Mouse (Mus musculus) kidney, adult 2 months (tissue): Measurements from ENCODE around the gene Ndel1. TPM values are rescaled to one million over a fixed set of nuclear protein-coding genes. Genes with fewer than 3 reads are reported as not detected.
A peak's percentile ranks its signal among the peaks of the same experiment; 100 is the strongest.

Experiments
- DNase-seq: peaks from one replicate; pipeline ENCODE4 v3.0.0; 2021
- H3K27ac ChIP-seq: fragments of 200-500 bp; 2 replicates; pipeline ENCODE4 v1.5.1; 2012; ENCODE audit warnings: low read depth, low read length, control low read depth, inconsistent platforms; ENCODE audit not compliant: insufficient read depth
- H3K27me3 ChIP-seq: fragments of 200-500 bp; replicated peaks from 2 replicates; pipeline ENCODE4 v1.6.1; 2012; ENCODE audit warnings: mild to moderate bottlenecking, moderate library complexity, low read length, inconsistent platforms; ENCODE audit not compliant: control insufficient read depth, insufficient read depth
- H3K36me3 ChIP-seq: fragments of 200-500 bp; 2 replicates; pipeline ENCODE4 v1.6.1; 2012; ENCODE audit warnings: mild to moderate bottlenecking, moderate library complexity, low read length, inconsistent platforms; ENCODE audit not compliant: control insufficient read depth, insufficient read depth
- H3K4me1 ChIP-seq: fragments of 200-500 bp; 2 replicates; pipeline ENCODE4 v1.6.1; 2011; ENCODE audit warnings: low read length; ENCODE audit not compliant: control insufficient read depth, insufficient read depth
- H3K4me3 ChIP-seq: fragments of 200-500 bp; 2 replicates; pipeline ENCODE4 v1.5.1; 2011; ENCODE audit warnings: mild to moderate bottlenecking, low read depth, low read length, control low read depth; ENCODE audit not compliant: insufficient read depth
- CTCF ChIP-seq: fragments of 200-500 bp; conservative IDR thresholded peaks from 2 replicates; pipeline ENCODE4 v1.5.1; 2011; ENCODE audit warnings: low read depth, mild to moderate bottlenecking, control low read depth, low read length, moderate library complexity, mixed read lengths; ENCODE audit not compliant: insufficient read depth, insufficient read length
- POLR2A ChIP-seq: fragments of 200-500 bp; IDR thresholded peaks from one replicate; pipeline ENCODE4 v1.6.1; 2011; ENCODE audit warnings: low read depth, low read length, control low read depth
- WGBS: fragments of 180-500 bp; shearing (Covaris S2); methylation state at CpG from one replicate; pipeline ENCODE4 v1.1.7; 2018; 5-methylcytosine and 5-hydroxymethylcytosine counted together
- polyA plus RNA-seq: library from polyadenylated mRNA; depleted of rRNA; stranded (reverse); fragments of >200 nt; gene quantifications from 2 replicates; pipeline ENCODE4 v1.2.3, GENCODE M21; 2012

Gene Ndel1
- polyA plus RNA-seq, 1 experiment, result 88.9 TPM

DNA sequence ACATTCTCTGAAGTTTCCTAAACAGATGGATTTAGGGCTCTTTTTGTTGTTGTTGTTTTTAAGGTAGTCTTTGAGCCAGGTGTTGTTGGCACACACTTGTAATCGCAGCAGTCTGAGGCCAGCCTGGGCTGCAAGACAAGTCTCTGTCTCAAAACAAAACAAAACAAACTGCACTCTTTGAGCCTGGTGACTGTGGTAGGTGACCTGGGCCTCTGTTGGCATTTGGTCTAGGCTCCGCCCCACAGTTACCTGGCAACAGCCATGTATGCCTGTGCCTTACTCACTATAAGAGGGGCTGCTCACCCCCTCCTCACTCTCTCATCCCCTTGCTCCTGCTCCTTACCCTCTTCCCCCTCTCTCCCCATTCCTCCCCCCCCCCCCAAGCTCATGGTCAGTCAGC lies 9.4 kb downstream of the Ndel1 start:
- no peaks in the 10 kb centered on the region for H3K36me3 ChIP-seq
- no peak for TF ChIP-seq CTCF
- no peak for TF ChIP-seq POLR2A
- H3K4me3 ChIP-seq, result no peak overlapping the region
- no peaks in the 10 kb centered on the region for H3K27me3 ChIP-seq
- no peak overlapping the region for H3K27ac ChIP-seq
- 60% methylated on average over 2 of the region's 2 CpGs for WGBS
- H3K4me1 ChIP-seq, result peaks cover 21% of the 10 kb centered on the region
- DNase-seq, result peak; percentile 57

DNA sequence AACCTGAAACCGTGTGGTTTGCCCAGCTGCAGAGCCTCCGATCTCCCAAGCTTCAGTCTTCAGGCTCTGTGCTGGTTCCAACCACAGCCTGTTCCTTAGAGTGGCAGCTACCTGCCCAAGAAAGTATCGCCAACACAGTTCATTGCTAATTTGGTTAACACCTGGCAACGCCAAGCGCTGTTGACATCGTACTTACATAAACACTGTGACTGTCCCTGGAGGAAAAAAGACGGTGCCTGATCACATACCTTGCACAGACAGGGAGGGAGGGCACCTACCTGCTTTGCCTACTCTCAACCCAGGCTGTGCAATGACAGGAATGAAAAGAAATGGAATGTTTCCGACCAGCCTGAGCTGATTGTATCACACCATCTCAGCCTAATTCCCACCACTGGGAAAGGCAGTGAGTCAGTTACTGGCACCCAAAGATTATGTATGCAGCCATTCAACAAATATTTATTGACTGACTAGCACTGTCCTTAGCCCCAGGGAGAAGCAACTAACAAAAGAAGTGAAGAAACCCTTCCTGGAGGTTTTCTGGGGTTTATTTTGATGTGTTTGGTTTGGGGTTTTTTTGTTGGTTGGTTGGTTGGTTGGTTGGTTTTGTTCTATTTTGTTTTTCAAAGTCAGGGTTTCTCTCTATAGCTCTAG lies 11.6 kb downstream of the Ndel1 start:
- H3K4me3 ChIP-seq, result no peak overlapping the region
- H3K4me1 ChIP-seq, result peaks cover 12% of the 10 kb centered on the region; the same call in 1 of the 2 replicates
- H3K27ac ChIP-seq, result no peak overlapping the region
- no peak for DNase-seq
- no peaks in the 10 kb centered on the region for H3K36me3 ChIP-seq
- WGBS, result 69% methylated on average over 8 of the region's 8 CpGs
- H3K27me3 ChIP-seq, result no peaks in the 10 kb centered on the region
- no peak for TF ChIP-seq POLR2A
- TF ChIP-seq CTCF, result no peak

DNA sequence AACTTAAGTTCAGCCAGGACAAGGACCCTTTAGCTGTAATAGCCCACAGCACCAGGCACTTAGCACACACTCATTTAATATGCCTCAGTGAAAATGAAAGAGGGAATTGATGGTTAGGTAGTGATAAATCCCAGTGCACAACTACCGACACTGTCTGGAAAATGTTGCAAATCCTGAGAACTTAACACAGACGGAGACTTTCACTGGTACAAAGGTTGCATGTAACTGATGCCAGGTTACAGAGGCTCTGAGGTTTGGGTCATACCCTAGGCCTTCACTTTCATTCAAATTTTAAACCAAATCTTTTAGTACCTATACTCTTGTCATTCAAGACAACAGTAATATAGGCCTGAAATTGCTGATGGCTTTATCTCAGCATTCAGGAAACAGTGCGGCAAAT lies 14.3 kb downstream of the Ndel1 start:
- H3K27ac ChIP-seq, result peak overlapping the region; percentile 67; the same call in 1 of the 2 replicates
- DNase-seq, result peak; percentile 76
- WGBS, result 71% methylated on average over 3 of the region's 3 CpGs
- H3K36me3 ChIP-seq, result no peaks in the 10 kb centered on the region
- H3K4me3 ChIP-seq, result no peak overlapping the region
- peaks cover 18% of the 10 kb centered on the region for H3K4me1 ChIP-seq
- H3K27me3 ChIP-seq, result no peaks in the 10 kb centered on the region
- TF ChIP-seq CTCF, result no peak

DNA sequence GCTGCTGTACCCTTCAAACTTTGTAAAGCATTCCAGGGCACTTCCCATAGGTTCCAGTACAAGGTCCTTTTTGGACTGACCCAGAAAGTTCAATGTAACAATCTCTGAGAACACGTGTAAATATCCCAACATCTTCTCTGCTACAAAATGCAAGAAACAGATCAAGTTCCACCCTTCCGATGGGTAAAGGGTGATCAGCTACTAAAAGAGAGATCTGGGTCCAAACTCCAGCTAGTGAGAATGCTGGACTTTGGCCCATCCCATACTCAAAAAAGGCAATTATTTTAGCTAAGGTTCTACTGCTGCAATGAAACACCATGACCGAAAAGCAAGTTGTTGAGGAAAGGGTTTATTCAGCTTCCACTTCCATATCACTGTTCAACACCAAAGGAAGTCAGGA lies 17.0 kb downstream of the Ndel1 start:
- Histone ChIP-seq H3K27me3 (no peaks in the 10 kb centered on the region), H3K36me3 (no peaks in the 10 kb centered on the region; the same call in 1 of the 2 replicates), H3K4me1 (peaks cover 21% of the 10 kb centered on the region), H3K27ac (peak overlapping the region; percentile 88), H3K4me3 (no peak overlapping the region)
- TF ChIP-seq CTCF, result no peak
- TF ChIP-seq POLR2A, result no peak
- DNase-seq, result peak; percentile 72
- WGBS, result 58% methylated on average over 3 of the region's 3 CpGs

DNA sequence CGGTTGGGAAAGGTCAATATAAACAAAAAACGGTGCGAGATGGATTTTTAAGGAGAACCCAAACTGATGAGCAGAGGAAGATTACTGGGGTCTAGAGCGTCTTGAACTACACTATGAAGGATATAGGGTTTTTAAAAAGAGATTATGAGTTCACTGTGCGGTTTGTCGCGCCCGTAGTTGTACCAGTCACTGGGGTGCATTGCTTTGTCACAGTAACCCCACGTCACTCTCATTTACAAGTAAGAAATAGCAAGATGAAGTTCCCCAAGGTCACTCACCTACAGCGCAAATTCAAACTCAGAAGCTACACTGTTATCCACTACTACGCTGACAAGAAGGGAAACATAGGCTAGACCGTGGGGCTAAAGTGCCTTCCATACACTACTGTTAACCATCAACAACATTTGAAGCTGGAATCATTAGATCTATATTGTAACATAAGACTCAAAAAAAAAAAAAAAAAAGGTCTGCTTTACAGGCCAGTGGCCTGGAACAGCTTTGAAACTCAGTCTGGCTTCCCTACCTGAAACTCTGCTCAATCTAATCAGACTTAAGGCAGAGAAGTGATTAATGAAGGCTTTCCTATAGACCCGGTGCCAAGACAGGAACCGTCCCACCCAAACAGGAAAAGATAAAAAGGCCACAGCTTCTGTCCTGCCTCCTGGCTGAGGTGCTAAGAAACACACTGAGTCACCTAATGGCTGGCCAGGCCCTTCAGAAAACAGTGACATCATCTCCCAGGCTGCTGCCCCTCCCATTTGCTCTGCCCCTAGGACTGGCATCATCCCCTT lies 17.9 kb downstream of the Ndel1 start:
- Histone ChIP-seq H3K4me1 (peaks cover 28% of the 10 kb centered on the region), H3K27me3 (no peaks in the 10 kb centered on the region), H3K4me3 (peak overlapping the region; percentile 52), H3K36me3 (no peaks in the 10 kb centered on the region; the same call in 1 of the 2 replicates), H3K27ac (peak overlapping the region; percentile 88)
- 22% methylated on average over 14 of the region's 14 CpGs for WGBS
- TF ChIP-seq POLR2A, result no peak
- TF ChIP-seq CTCF, result no peak
- peak; percentile 88 for DNase-seq

DNA sequence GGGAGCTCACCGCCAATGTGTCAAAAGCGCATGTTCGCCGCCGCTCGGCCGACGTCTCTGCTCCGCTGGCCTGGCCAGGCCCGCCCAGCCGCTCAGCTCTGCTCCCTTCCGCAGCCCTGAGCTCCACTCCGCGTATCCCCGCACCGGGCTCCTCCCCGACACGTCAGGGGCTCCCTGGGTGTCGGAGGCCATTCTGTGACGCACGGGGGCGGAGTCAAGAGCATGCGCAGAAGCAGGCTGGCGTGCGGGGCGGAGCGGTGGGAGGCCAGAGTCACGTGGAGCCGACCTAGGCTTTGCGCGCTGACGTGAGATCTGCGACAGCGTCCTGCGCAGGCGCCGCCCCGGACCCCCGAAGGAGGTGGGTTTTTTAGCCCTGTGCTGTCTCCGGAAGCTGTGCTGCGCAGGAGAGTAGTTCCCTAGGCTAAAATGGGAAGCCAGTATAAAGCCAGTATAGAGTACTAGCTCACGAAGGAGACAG lies 18.7 kb downstream of the Ndel1 start:
- peak; percentile 100 for DNase-seq
- H3K27me3 ChIP-seq, result no peaks in the 10 kb centered on the region
- H3K27ac ChIP-seq, result peak overlapping the region; percentile 98
- peak overlapping the region; percentile 80 for H3K4me3 ChIP-seq
- no peaks in the 10 kb centered on the region; the same call in 1 of the 2 replicates for H3K36me3 ChIP-seq
- TF ChIP-seq CTCF (no peak), POLR2A (peak; percentile 94)
- peaks cover 33% of the 10 kb centered on the region for H3K4me1 ChIP-seq
- WGBS, result 1% methylated on average over 41 of the region's 42 CpGs

DNA sequence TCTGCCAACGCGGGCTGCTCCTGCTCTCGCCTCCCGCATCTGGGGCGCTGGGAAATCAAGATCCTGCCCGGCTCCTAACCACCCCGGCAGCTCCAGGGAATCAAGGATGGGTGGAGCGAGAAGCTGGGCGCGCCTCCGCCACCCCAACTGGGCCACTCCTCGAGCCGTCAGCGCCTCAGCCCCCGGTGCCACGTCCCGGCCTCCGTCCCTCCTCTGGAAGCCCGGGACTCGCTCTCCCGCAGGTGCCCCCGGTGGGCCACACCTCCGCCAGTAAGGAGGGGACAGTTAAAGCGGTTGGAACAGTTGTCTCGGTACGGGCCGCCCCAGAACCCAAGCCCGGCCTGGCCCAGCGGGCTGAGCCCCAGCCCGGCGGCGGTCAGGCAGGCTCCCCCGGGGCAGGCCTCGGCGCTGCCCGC lies 19.2 kb downstream of the Ndel1 start:
- Histone ChIP-seq H3K27me3 (no peaks in the 10 kb centered on the region; the same call in 1 of the 2 replicates), H3K27ac (peak overlapping the region; percentile 98), H3K4me3 (peak overlapping the region; percentile 80), H3K4me1 (peaks cover 37% of the 10 kb centered on the region), H3K36me3 (no peaks in the 10 kb centered on the region; the same call in 1 of the 2 replicates)
- under 1% methylated on average over 34 of the region's 36 CpGs for WGBS
- DNase-seq, result peak; percentile 80
- no peak for TF ChIP-seq CTCF
- no peak for TF ChIP-seq POLR2A
